Mouse (Mus musculus) Patski (cell line): Measurements from ENCODE around the gene Egln1. TPM values are rescaled to one million over a fixed set of nuclear protein-coding genes. Genes with fewer than 3 reads are reported as not detected.

Experiments used
- ATAC-seq: fragments of 100-300 bp; one replicate; pipeline ENCODE4 v1.8.0; 2021
- CTCF ChIA-PET: fragments of 350-600 bp; sonication (Branson Sonifier 250); formaldehyde crosslinking; loops from one replicate; lab custom pipeline; 2022; ENCODE audit warnings: inconsistent platforms; lab: Charles Lee
- POLR2A ChIA-PET: fragments of 350-600 bp; sonication (Branson Sonifier 250); formaldehyde crosslinking; loops from one replicate; lab custom pipeline; 2022; ENCODE audit warnings: antibody characterized with exemption, inconsistent platforms; lab: Charles Lee
- DNase-seq: peaks from one replicate; pipeline ENCODE4 v3.0.0-alpha.2; 2011; ENCODE audit warnings: low read depth, low spot score
- H3K27me3 ChIP-seq: fragments of 371-371 bp; one replicate; pipeline ENCODE4 v1.5.1; 2021
- CTCF ChIP-seq: fragments of 100-300 bp; IDR thresholded peaks from one replicate; pipeline ENCODE4 v1.5.1; 2021
- in situ Hi-C: fragments of 300-500 bp; cut with MboI; formaldehyde crosslinking; loops from 3 replicates; pipeline ENCODE4 v1.11.1; 2018; ENCODE audit warnings: low pct_unique_long_range_greater_than_20kb, mixed read lengths
- polyA plus RNA-seq: library from polyadenylated mRNA; unstranded; gene quantifications from one replicate; pipeline ENCODE4 v1.2.3, GENCODE M21; 2021

Egln1 gene
- polyA plus RNA-seq, 1 experiment from 2014 or later: 50.7 TPM

GRCm38 (mm10) chr8:124862321-124863162 is 86.6 kb downstream of the Egln1 start, which contains the start of the genes Gnpat and 2810004N23Rik:
TSS of gene Gnpat (plus strand) at chr8:124863033.
TSS of gene 2810004N23Rik (minus strand) at chr8:124863120.
- CTCF ChIA-PET: interaction anchor here (0.8 to 1.7 kb wide), 4 partner anchors 20 to 172 kb away, joined by 3 to 6 read pairs (median 3); no protein-coding TSS in a partner anchor
- TF ChIP-seq CTCF: no peak
- no peaks in the 10 kb centered on the region for H3K27me3 ChIP-seq
- DNase-seq (peak; percentile 35), ATAC-seq (peak; percentile 77)
- POLR2A ChIA-PET: interaction anchor here (0.5 to 1.5 kb wide), 3 partner anchors 18 to 26 kb away, joined by 3 to 6 read pairs (median 3); no protein-coding TSS in a partner anchor
- in situ Hi-C loops: no loop called here

GRCm38 (mm10) chr8:124860188-124860587 is 88.9 kb downstream of the Egln1 start:
- in situ Hi-C loops: no loop called here
- CTCF ChIA-PET: interaction anchor here (1.2 kb wide), 1 partner anchor 33 kb away, joined by 3 read pairs; no protein-coding TSS in a partner anchor
- DNase-seq: no peak
- no peak for ATAC-seq
- no peak for TF ChIP-seq CTCF
- H3K27me3 ChIP-seq: no peaks in the 10 kb centered on the region
- POLR2A ChIA-PET: no interaction called here

GRCm38 (mm10) chr8:124859466-124859865 is 89.7 kb downstream of the Egln1 start:
- no peak for TF ChIP-seq CTCF
- ATAC-seq: no peak
- DNase-seq: no peak
- CTCF ChIA-PET: no interaction called here
- POLR2A ChIA-PET: no interaction called here
- in situ Hi-C loops: no loop called here
- no peaks in the 10 kb centered on the region for H3K27me3 ChIP-seq

Other genes starting within 250 kb of the Egln1 start
- gene Ttc13, start 227.3 kb downstream of the Egln1 start, polyA plus RNA-seq: 77.7 TPM
- gene Arv1, start 227.2 kb downstream of the Egln1 start, polyA plus RNA-seq: 18.5 TPM
- gene Fam89a, start 197.5 kb downstream of the Egln1 start, polyA plus RNA-seq: 1.2 TPM
- 0.33 TPM for gene Trim67, start 156.2 kb downstream of the Egln1 start, polyA plus RNA-seq
- gene Gnpat, start 86.3 kb downstream of the Egln1 start, polyA plus RNA-seq: 102 TPM
- gene 2810004N23Rik, start 86.2 kb downstream of the Egln1 start, polyA plus RNA-seq: 43.0 TPM
- gene Exoc8, start 51.6 kb downstream of the Egln1 start, polyA plus RNA-seq: 12.2 TPM
- gene Sprtn, start 51.4 kb downstream of the Egln1 start, polyA plus RNA-seq: 16.5 TPM
- 87.7 TPM for gene Tsnax, start 63.7 kb upstream of the Egln1 start, polyA plus RNA-seq
- 0.06 TPM for gene Disc1, start 104.9 kb upstream of the Egln1 start, polyA plus RNA-seq